Mouse (Mus musculus) urinary bladder, adult 2 months (tissue): ENCODE results near the gene Rbm42. TPM values are rescaled to one million over a fixed set of nuclear protein-coding genes. Genes with fewer than 3 reads are reported as not detected.

Source experiments
- DNase-seq: peaks from one replicate; pipeline ENCODE4 v3.0.0; 2022; ENCODE audit warnings: low spot score
- polyA plus RNA-seq: library from polyadenylated mRNA; depleted of rRNA; stranded (reverse); fragments of >200 nt; gene quantifications from 2 replicates; pipeline ENCODE4 v1.2.3, GENCODE M21; 2012

The Rbm42 gene
- polyA plus RNA-seq, 1 experiment: 58.5 TPM

- no peak for DNase-seq
These were observed 31.5 kb downstream of the Rbm42 start for GRCm38 (mm10) chr7:30618658-30619057.

- no peak for DNase-seq
These were observed 34.9 kb downstream of the Rbm42 start for GRCm38 (mm10) chr7:30615049-30615760.

GRCm38 (mm10) chr7:30614454-30614853, 35.7 kb downstream of the Rbm42 start:
- DNase-seq: no peak

- no peak for DNase-seq
These were observed 36.5 kb downstream of the Rbm42 start for GRCm38 (mm10) chr7:30613529-30614112.

GRCm38 (mm10) chr7:30612654-30613402, 37.3 kb downstream of the Rbm42 start, which contains the start of gene Upk1a:
TSS of gene Upk1a (minus strand) at chr7:30612847.
- no peak for DNase-seq

GRCm38 (mm10) chr7:30610043-30610442, 40.1 kb downstream of the Rbm42 start:
- DNase-seq: no peak

GRCm38 (mm10) chr7:30608476-30608875, 41.6 kb downstream of the Rbm42 start:
- no peak for DNase-seq

- DNase-seq: no peak
These were observed 42.3 kb downstream of the Rbm42 start for GRCm38 (mm10) chr7:30607706-30608309.

- no peak for DNase-seq
These were observed 45.2 kb downstream of the Rbm42 start for GRCm38 (mm10) chr7:30604944-30605343.

GRCm38 (mm10) chr7:30604424-30604823, 45.7 kb downstream of the Rbm42 start:
- no peak for DNase-seq

- DNase-seq: no peak
These were observed 47.5 kb downstream of the Rbm42 start for GRCm38 (mm10) chr7:30602583-30602982.

- peak; percentile 57 for DNase-seq
These were observed 49.5 kb downstream of the Rbm42 start for GRCm38 (mm10) chr7:30600651-30601050.

- peak; percentile 72 for DNase-seq
These were observed 50.2 kb downstream of the Rbm42 start for GRCm38 (mm10) chr7:30599933-30600353.

GRCm38 (mm10) chr7:30598786-30599185, 51.3 kb downstream of the Rbm42 start, which contains the start of gene Zbtb32:
TSS of gene Zbtb32 (minus strand) at chr7:30598909.
- no peak for DNase-seq

GRCm38 (mm10) chr7:30596811-30597210, 53.3 kb downstream of the Rbm42 start:
- no peak for DNase-seq

- DNase-seq: no peak
These were observed 54.0 kb downstream of the Rbm42 start for GRCm38 (mm10) chr7:30596093-30596492.

- DNase-seq: no peak
These were observed 55.5 kb downstream of the Rbm42 start for GRCm38 (mm10) chr7:30594510-30595024.

GRCm38 (mm10) chr7:30593579-30594509, 56.3 kb downstream of the Rbm42 start:
- DNase-seq: no peak

- DNase-seq: no peak
These were observed 57.2 kb downstream of the Rbm42 start for GRCm38 (mm10) chr7:30592772-30593423.

- DNase-seq: no peak
These were observed 58.5 kb downstream of the Rbm42 start for GRCm38 (mm10) chr7:30591605-30591951.
